Mouse (Mus musculus): ENCODE data around the gene Stx18.

DNA sequence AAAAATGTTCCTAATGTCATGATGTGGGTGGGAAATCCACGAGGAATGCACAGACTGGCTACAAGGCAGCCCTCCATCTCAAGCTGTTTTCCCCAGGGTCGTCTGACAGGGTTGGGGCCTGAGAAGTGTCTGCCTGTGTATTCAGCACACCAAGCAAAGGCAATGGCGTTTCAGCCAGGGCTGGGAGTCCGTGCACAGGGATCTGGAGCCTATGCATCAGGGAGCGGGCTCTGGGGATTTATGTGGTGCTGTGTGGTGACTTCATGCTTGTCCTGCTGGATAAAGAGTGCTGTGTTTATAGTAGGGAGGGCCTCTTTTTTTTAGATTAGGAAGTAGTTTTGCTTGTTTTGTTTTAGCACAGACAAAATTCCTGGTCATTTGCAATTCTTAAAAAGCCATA lies 26.2 kb downstream of the Stx18 start:
- TF ChIP-seq POLR2A (IDR thresholded peaks at IDR 0.05; ENCODE audit: extremely low read depth, insufficient read depth, low read length) = no peak
- TF ChIP-seq CTCF (IDR thresholded peaks at IDR 0.05; ENCODE audit: extremely low read depth, insufficient read depth, low read length) = no peak

All from cortical plate, adult 2 months (tissue).